Mouse (Mus musculus) lung, embryonic 15.5 days (tissue): ENCODE results near the gene Nfia. TPM values are rescaled to one million over a fixed set of nuclear protein-coding genes. Genes with fewer than 3 reads are reported as not detected.

Source experiments
- ATAC-seq: fragments of 200-750 bp; cut with Nextera tagmentation; 2 replicates; pipeline ENCODE4 v1.8.0; 2017; ENCODE audit warnings: moderate number of reproducible peaks, borderline replicate concordance; ENCODE audit not compliant: low FRiP score, low TSS enrichment; ENCODE audit errors: extremely low read depth
- H3K27ac ChIP-seq: fragments of 300-500 bp; sonication (generic); 2 replicates; pipeline ENCODE4 v1.5.1; 2015; ENCODE audit warnings: moderate library complexity, mild to moderate bottlenecking, inconsistent platforms
- H3K27me3 ChIP-seq: fragments of 300-500 bp; sonication (generic); 2 replicates; pipeline ENCODE4 v1.6.1; 2015; ENCODE audit warnings: inconsistent platforms
- H3K36me3 ChIP-seq: fragments of 300-500 bp; sonication (generic); 2 replicates; pipeline ENCODE4 v1.6.1; 2015; ENCODE audit warnings: inconsistent platforms
- H3K4me1 ChIP-seq: fragments of 300-500 bp; sonication (generic); 2 replicates; pipeline ENCODE4 v1.6.1; 2015; ENCODE audit warnings: inconsistent platforms
- H3K4me2 ChIP-seq: fragments of 300-500 bp; sonication (generic); 2 replicates; pipeline ENCODE4 v1.6.1; 2015; ENCODE audit warnings: inconsistent platforms, mild to moderate bottlenecking, moderate library complexity
- H3K4me3 ChIP-seq: fragments of 300-500 bp; sonication (generic); 2 replicates; pipeline ENCODE4 v1.5.1; 2015; ENCODE audit warnings: mild to moderate bottlenecking, inconsistent platforms
- H3K9ac ChIP-seq: fragments of 300-500 bp; sonication (generic); 2 replicates; pipeline ENCODE4 v1.6.1; 2015; ENCODE audit warnings: inconsistent platforms
- H3K9me3 ChIP-seq: fragments of 300-500 bp; sonication (generic); 2 replicates; pipeline ENCODE4 v1.6.1; 2016; ENCODE audit warnings: inconsistent platforms
- WGBS: fragments of 180-500 bp; shearing (Covaris S2); methylation state at CpG from one replicate; pipeline ENCODE4 v1.1.7; 2015; 5-methylcytosine and 5-hydroxymethylcytosine counted together
- polyA plus RNA-seq: library from polyadenylated mRNA; unstranded; fragments of >200 nt; fragmentation: Nextera tagmentation; extraction: Ambion mirVana; gene quantifications from 2 replicates; pipeline ENCODE4 v1.2.1, GENCODE M21; 2015

Gene Nfia
- polyA plus RNA-seq, 1 experiment from 2014 or later, result 50.2 TPM

DNA sequence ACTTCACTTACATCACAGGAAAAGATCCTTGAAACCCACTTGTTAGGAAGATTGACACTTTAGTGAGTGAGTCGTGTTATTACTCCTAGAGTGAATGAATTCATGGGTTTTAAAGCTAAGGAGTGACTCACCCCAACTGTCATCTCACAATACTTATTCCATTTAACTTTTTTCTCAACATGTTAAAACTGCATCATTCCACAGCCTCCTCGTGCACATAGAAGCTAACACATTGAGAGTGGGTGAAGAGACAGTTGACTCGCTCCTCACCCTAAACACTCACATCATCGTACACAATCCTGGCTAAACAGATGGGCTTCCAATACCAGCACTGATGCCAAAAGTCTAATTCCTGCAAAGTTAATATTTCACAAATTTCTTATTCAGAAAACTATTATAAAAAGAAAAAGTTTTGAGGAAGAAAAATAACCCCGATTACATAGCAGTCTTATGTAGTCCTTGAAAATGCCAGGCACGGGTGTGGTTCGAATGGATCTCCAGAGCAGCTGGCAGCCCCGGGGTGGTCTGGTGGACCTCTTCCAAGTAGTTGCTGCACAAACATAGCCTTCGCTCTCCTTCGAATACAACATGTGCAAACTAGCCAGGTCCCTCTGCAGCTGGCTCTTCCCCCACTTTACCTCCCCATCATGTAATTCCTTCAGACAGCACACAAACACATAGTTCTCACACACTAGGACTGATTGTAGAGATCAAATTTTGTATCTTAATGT lies 178.0 kb downstream of the Nfia start:
- H3K4me2 ChIP-seq, result no peak overlapping the region
- WGBS, result 49% methylated on average over 10 of the region's 10 CpGs
- peaks cover 16% of the 10 kb centered on the region for H3K4me1 ChIP-seq
- no peak overlapping the region for H3K4me3 ChIP-seq
- no peak overlapping the region for H3K9ac ChIP-seq
- ATAC-seq, result peak; percentile 31; the same call in 1 of the 2 replicates
- no peaks in the 10 kb centered on the region for H3K9me3 ChIP-seq
- no peaks in the 10 kb centered on the region for H3K36me3 ChIP-seq
- H3K27me3 ChIP-seq, result no peaks in the 10 kb centered on the region
- H3K27ac ChIP-seq, result peak overlapping the region; percentile 35

DNA sequence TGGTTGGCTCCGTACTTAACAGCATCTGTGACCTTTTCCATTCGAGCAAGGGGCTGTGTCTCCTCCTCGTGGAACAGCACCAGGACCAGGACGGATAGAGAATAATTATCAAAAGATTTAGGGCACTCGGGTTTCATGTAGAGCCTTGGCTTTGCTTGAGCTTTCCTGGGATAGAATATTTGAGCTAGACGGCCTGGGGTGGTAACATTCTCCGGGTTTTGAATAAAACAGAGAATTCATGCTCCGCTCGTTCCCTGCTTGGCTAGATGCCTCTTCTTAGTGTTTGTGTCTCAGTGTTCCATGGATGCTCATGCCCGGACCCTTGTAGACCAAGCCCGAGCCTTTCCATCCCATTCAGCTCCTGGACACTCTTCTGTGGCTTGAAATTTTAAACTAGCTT lies 181.4 kb downstream of the Nfia start:
- H3K9me3 ChIP-seq, result no peaks in the 10 kb centered on the region
- H3K27ac ChIP-seq, result no peak overlapping the region
- 65% methylated on average over 11 of the region's 11 CpGs for WGBS
- H3K4me1 ChIP-seq, result peaks cover 8% of the 10 kb centered on the region
- no peak overlapping the region for H3K9ac ChIP-seq
- H3K36me3 ChIP-seq, result peaks cover 5% of the 10 kb centered on the region; the same call in 1 of the 2 replicates
- no peak overlapping the region for H3K4me3 ChIP-seq
- H3K27me3 ChIP-seq, result no peaks in the 10 kb centered on the region
- H3K4me2 ChIP-seq, result no peak overlapping the region
- ATAC-seq, result no peak

DNA sequence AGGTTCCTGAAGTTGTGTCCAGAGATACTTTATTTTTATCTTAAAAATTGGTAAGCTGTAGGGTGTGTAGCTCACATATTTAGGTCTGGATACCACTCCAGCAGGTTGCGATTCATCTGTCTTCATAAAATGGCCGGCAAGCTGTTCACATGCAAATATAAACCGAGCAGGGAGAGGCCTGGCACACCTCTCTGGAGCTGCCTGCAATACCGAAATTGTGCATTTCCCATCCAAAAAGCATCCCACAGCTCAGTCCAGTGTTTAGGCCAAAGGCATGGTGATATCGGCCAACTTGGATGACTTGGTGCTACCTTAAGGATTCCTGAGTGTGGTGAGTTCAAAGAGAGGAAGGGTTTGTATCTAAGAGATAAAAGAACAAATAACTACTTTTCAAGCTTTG lies 185.6 kb downstream of the Nfia start:
- Histone ChIP-seq H3K27me3 (no peaks in the 10 kb centered on the region), H3K9me3 (no peaks in the 10 kb centered on the region), H3K4me2 (no peak overlapping the region), H3K4me1 (0 out of 2 replicates have a peak, but pooled peaks cover 3% of the 10 kb centered on the region), H3K9ac (no peak overlapping the region), H3K27ac (no peak overlapping the region), H3K4me3 (no peak overlapping the region), H3K36me3 (peaks cover 5% of the 10 kb centered on the region; the same call in 1 of the 2 replicates)
- no peak for ATAC-seq
- WGBS, result 83% methylated on average over 5 of the region's 5 CpGs

DNA sequence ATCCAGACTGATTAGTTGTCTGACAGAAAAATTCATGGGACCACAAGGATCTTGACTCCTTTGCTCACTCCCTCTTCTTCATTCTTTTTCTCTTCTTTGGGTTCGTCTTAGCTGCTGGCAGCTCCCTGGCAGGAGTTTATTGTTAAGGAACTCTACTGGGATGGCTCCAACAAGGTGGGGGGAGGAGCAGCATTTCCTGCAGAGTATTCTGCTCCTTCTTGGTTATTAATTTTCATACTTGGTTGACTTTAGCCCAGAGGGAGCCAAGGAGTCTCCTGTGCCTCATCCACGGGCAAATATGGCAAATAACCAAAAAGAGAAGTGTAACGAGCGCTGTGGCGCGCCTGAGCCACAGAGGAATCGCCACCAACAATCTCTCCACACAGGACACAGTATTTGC lies 190.3 kb downstream of the Nfia start:
- H3K4me2 ChIP-seq, result no peak overlapping the region
- no peak for ATAC-seq
- 71% methylated on average over 7 of the region's 7 CpGs for WGBS

DNA sequence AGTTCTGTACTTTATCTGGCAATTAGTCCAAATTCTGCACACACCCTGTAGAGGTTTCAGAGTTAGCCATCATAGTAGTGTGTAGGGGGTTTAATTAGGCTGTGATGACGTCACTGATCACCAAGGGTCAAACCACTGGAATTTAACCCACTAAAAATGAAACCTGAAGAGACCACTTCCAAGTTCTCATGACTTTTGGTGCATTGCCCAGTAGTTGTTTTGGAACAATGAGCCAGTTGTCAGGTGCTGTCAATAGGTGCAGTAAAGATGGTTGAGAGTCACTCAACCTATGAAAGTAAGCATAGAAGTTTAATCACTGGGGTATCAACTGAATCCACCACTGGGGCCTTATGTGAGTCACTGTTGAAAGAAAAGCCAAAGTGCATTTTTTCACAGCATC lies 191.4 kb downstream of the Nfia start:
- Histone ChIP-seq H3K27ac (no peak overlapping the region), H3K9me3 (no peaks in the 10 kb centered on the region), H3K4me1 (peaks cover 21% of the 10 kb centered on the region), H3K4me3 (no peak overlapping the region), H3K36me3 (0 out of 2 replicates have a peak, but pooled peaks cover 2% of the 10 kb centered on the region), H3K9ac (no peak overlapping the region), H3K27me3 (no peaks in the 10 kb centered on the region), H3K4me2 (no peak overlapping the region)
- WGBS, result 44% methylated on average over 1 of the region's 1 CpGs
- no peak for ATAC-seq

More for the DNA sequence above, 190.3 kb downstream of the Nfia start:
- Histone ChIP-seq H3K4me1 (peaks cover 11% of the 10 kb centered on the region; the same call in 1 of the 2 replicates), H3K36me3 (0 out of 2 replicates have a peak, but pooled peaks cover 2% of the 10 kb centered on the region), H3K27me3 (no peaks in the 10 kb centered on the region), H3K9ac (no peak overlapping the region), H3K4me3 (no peak overlapping the region), H3K27ac (no peak overlapping the region), H3K9me3 (no peaks in the 10 kb centered on the region)

DNA sequence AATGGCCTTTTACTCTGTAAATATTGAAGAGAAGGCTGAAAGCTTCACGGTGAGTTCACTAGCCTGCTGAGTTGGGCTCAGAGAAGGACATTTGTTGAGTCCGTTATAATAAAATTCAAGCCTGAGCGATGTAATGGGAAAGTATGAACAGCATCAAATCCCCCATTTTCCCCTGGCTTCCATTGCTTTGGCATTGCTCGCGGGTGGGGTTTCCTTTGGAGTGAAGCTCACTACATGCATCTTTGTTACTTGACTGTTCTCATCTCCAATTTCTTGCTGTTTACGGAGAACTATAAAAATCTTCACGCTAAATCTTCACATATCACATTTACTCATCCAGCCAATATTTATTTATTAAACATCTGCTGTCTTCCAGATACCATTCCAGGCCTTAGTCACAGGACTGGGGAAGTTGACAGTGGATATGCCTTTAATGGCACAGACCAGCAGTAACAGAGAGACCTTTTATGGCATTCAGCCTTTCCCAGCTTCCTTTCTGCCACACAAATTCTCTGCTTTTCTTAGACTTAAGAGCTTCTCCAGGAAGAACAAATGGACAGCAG lies 196.3 kb downstream of the Nfia start:
- peak; percentile 82; the same call in 1 of the 2 replicates for ATAC-seq
- WGBS, result 55% methylated on average over 7 of the region's 7 CpGs

DNA sequence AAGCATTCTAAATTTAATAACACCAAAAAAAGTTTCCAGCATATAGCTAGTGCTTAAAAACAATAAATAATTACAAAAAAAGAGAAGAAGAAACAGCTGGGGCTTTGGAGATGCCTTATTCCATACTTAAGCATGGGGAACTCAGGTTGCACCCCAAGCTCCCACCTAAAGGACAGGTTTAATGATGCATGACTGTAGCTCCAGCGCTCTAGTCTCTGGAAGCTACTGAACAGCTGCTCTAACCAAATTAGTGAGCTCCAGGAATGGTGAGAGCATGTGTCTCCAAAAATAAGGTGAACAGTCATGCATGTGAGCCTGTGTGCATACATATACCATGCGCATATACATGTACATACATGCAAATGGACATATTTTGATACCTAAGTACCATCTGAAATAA lies 200.5 kb downstream of the Nfia start:
- no peak for ATAC-seq

More for the DNA sequence above, 196.3 kb downstream of the Nfia start:
- H3K36me3 ChIP-seq, result 0 out of 2 replicates have a peak, but pooled peaks cover 2% of the 10 kb centered on the region
- peak overlapping the region; percentile 69 for H3K27ac ChIP-seq
- no peaks in the 10 kb centered on the region for H3K9me3 ChIP-seq
- H3K4me3 ChIP-seq, result no peak overlapping the region
- H3K4me2 ChIP-seq, result no peak overlapping the region
- H3K9ac ChIP-seq, result no peak overlapping the region
- peaks cover 36% of the 10 kb centered on the region for H3K4me1 ChIP-seq
- no peaks in the 10 kb centered on the region for H3K27me3 ChIP-seq

DNA sequence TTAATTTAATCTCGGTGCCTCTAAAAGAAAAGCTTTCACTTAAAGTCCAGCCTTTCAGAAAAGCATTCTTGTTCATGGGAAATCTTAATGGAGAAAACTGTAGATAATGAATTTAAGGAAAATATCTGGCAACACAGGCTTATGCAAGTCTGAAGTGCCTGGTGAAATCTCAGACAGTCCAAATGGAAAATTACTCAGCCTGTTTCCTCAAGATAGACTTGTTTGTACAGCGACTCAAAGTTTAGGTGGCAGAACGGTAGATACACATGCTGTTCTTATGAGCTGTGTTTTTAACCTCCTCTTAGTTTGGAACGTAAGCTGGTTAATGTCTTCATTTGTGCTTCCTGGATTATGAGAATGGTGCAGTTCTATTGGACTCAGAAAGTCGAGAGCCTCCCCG lies 201.5 kb downstream of the Nfia start:
- Histone ChIP-seq H3K27me3 (no peaks in the 10 kb centered on the region), H3K9me3 (no peaks in the 10 kb centered on the region), H3K4me2 (no peak overlapping the region), H3K4me1 (peaks cover 37% of the 10 kb centered on the region), H3K4me3 (no peak overlapping the region), H3K27ac (peak overlapping the region; percentile 51), H3K9ac (no peak overlapping the region), H3K36me3 (no peaks in the 10 kb centered on the region)
- ATAC-seq, result no peak
- 21% methylated on average over 6 of the region's 6 CpGs for WGBS

More for the DNA sequence above, 200.5 kb downstream of the Nfia start:
- peaks cover 47% of the 10 kb centered on the region for H3K4me1 ChIP-seq
- H3K27me3 ChIP-seq, result no peaks in the 10 kb centered on the region
- WGBS, result 94% methylated on average over 2 of the region's 2 CpGs
- no peaks in the 10 kb centered on the region for H3K9me3 ChIP-seq
- H3K36me3 ChIP-seq, result no peaks in the 10 kb centered on the region
- no peak overlapping the region for H3K9ac ChIP-seq
- no peak overlapping the region for H3K27ac ChIP-seq
- H3K4me2 ChIP-seq, result no peak overlapping the region
- H3K4me3 ChIP-seq, result no peak overlapping the region

DNA sequence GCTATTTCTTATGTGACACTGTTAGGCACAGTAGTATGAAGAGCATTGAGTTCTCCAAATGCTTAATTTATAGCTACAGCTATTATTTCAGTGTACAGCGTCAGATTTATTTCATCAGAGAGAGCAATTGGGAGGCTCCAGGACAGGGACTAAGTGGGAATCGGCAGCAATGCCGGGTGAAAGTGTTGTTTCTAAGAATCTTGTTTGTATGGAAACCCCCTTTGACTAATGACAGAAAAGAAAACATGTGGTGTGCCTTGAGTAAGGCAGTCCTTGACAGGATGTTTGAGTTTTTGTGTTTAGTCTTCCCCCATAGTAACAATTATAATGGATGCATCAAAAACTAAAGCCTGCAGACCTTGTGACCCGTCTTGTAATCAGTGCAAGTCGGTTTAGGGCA lies 204.4 kb downstream of the Nfia start:
- Histone ChIP-seq H3K27ac (no peak overlapping the region), H3K9me3 (no peaks in the 10 kb centered on the region), H3K36me3 (no peaks in the 10 kb centered on the region), H3K9ac (no peak overlapping the region), H3K4me1 (peaks cover 28% of the 10 kb centered on the region), H3K4me3 (no peak overlapping the region), H3K4me2 (no peak overlapping the region), H3K27me3 (no peaks in the 10 kb centered on the region)
- ATAC-seq, result no peak
- 35% methylated on average over 5 of the region's 5 CpGs for WGBS

DNA sequence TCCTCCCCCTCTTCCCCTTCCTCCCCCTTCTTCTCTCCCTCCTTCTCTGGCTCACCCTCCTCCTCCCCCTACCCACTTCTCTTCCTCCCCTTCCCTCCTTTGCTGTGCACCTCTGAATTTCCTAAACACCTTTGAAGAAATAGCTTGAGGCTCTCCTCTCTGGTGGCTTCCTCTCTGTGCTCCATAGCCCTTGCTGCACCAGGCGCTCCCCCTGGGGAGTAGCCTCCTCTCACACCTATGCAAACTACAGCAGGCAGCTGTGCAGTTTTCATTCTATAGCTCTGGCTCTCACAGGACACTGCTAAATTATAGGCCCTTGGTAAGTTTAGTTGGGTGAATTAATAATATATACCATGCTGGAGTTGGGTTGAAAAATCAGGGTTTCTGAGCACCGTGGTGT lies 211.8 kb downstream of the Nfia start:
- Histone ChIP-seq H3K36me3 (no peaks in the 10 kb centered on the region), H3K27ac (no peak overlapping the region), H3K9me3 (no peaks in the 10 kb centered on the region), H3K9ac (no peak overlapping the region), H3K27me3 (no peaks in the 10 kb centered on the region), H3K4me2 (no peak overlapping the region), H3K4me3 (no peak overlapping the region), H3K4me1 (peaks cover 6% of the 10 kb centered on the region; the same call in 1 of the 2 replicates)
- no peak for ATAC-seq
- 90% methylated on average over 2 of the region's 2 CpGs for WGBS

DNA sequence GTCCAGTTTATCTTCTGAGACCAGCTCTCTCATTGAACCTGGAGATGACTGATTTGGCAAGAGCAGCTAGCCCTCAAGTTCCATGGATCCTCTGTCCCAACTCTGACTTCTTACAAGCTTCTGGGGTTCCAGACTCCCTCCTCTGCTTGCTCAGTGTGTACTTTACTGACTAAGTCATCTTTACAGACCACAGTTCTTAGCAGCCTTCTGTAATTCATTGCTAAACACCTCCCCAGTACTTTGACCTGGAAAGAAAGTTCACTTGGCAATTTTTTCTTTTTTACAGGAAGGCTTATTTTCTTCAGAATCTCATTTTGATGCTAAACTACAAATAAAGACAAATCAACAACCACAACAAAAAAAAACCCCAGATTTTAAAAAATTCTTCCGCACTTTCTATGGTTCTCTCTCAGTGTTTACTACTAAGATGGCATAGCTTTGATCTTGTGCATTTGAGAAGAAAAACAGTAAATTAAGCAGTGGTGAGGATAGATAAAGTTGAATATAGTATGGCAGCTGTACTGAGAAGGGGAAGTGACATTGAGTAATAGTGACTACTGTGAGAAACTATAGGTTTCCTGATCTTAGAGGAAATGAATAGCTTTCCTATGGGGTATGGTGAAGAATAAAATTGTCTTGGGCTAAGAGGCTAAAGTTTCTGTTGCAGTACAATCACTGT lies 213.7 kb downstream of the Nfia start:
- Histone ChIP-seq H3K9me3 (no peaks in the 10 kb centered on the region), H3K4me1 (peaks cover 6% of the 10 kb centered on the region; the same call in 1 of the 2 replicates), H3K9ac (no peak overlapping the region), H3K36me3 (no peaks in the 10 kb centered on the region), H3K4me2 (no peak overlapping the region), H3K27me3 (no peaks in the 10 kb centered on the region), H3K4me3 (no peak overlapping the region), H3K27ac (no peak overlapping the region)
- 71% methylated on average over 1 of the region's 1 CpGs for WGBS
- no peak for ATAC-seq

DNA sequence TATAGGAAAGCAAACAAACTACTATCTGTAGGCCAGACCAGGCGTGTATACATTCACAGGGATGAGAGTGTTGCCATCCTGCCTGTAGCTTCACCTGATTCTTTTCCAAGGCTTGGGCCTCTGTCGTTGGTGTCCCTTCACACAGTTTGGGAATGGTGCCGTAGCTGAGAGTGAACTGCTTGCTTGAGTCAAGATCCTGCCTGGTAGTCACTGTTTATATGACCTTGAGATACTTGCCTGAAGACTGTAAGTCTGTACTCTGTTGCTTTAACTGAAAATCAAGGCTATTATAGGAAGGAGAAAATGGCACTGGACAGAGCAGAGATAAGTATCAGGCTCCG lies 214.2 kb downstream of the Nfia start:
- 56% methylated on average over 4 of the region's 4 CpGs for WGBS
- ATAC-seq, result no peak
- no peak overlapping the region for H3K4me3 ChIP-seq

More for the DNA sequence above, 214.2 kb downstream of the Nfia start:
- no peak overlapping the region for H3K27ac ChIP-seq
- no peaks in the 10 kb centered on the region for H3K9me3 ChIP-seq
- H3K27me3 ChIP-seq, result no peaks in the 10 kb centered on the region
- H3K36me3 ChIP-seq, result no peaks in the 10 kb centered on the region
- peaks cover 6% of the 10 kb centered on the region; the same call in 1 of the 2 replicates for H3K4me1 ChIP-seq
- H3K9ac ChIP-seq, result no peak overlapping the region
- H3K4me2 ChIP-seq, result no peak overlapping the region
